Mouse (Mus musculus) v-Abl transformed pro-B cells (cell line): Measurements from ENCODE around the gene Skida1.
"Not testable (repeated sequence)": the region's sequence is repeated elsewhere in the genome, so short reads cannot be mapped to it uniquely, and the experiment has no call there.

ENCODE experiments used
- in situ Hi-C, 2 experiments: fragments of 400-800 bp; cut with MboI; formaldehyde crosslinking; loops; one replicate each; pipeline ENCODE4 v1.15.1; 2025; ENCODE audit not compliant: unreplicated experiment in 2 of 2

Gene Skida1

DNA sequence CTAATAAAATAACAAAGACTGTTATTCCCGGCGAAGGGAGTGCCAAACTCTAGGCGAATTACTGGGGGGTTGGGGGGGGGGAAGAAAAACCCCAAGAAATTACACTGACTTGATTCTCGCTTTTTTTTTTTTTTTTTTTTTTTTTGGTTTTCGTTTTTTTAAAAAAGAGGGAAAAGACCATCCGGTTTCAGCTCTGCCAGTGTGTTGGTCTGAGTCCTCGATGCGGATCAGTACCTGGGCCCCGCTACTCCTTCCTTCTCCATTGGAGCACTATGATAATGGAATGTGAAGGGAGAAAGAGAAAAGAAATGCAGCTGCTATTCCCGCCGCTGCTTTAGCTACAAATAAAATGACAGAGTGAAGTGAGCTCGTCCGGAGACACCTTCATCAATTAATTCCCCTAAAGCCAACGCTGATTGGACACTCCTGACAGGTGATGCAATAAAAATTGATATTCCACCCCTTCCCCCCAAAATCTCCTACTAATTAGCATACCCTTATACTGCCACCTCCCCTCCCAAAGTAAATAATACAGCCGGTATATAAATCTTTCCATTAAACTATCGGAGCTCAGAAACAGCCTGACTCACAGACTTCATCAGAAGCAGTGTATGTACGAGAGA, at the start of gene Skida1:
Skida1 (minus strand) TSS at position 599 of the 623 bp plus-strand sequence.
- in situ Hi-C loops: loop anchor here in 1 of 2 experiments (5.0 to 25.0 kb wide), 2 partner anchors 49 to 314 kb away; no protein-coding TSS in a partner anchor

DNA sequence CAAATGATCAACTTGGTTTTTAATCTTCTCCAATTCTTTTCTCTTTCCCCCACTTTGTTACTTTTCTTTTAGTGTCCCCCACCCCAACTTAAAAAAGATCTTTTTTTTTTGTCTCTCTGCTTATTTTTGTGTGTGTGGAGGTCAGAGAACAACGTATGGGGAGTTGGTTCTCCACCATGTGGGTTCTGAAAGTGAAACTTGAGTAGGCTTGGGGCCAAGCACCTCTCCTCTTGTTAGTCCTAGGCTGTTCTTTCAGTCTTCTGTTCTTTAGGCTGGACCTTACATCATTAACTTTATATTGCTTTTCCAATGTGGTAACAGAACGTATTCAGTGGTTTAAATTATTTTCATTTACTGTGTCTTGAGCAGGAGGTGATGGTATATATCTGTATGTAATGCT, 47.0 kb upstream of the Skida1 start:
- in situ Hi-C loops: loop anchor here in 1 of 2 experiments (5.0 kb wide), 1 partner anchor 49 kb away; the partner anchor contains the start of gene Skida1

DNA sequence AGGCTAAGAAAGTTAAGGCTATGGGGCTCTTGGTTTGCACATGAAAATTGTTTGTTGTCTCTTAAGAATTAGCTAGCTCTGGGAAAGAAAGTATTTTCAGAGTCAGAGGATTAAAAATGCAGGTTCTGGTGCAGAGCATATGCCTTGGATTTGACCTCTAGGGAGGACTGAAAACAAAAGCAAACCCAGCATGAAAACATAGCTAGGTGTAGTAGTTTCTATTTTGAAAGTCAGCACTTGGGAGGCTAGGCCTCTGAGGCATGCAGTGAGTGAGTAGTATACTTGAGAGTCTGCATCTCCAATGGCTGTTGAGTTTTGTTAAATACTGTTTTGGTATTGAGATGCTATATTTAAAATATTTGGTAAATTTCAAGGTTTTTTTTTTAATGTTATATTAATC, 45.5 kb upstream of the Skida1 start:
- in situ Hi-C loops: no loop called here

DNA sequence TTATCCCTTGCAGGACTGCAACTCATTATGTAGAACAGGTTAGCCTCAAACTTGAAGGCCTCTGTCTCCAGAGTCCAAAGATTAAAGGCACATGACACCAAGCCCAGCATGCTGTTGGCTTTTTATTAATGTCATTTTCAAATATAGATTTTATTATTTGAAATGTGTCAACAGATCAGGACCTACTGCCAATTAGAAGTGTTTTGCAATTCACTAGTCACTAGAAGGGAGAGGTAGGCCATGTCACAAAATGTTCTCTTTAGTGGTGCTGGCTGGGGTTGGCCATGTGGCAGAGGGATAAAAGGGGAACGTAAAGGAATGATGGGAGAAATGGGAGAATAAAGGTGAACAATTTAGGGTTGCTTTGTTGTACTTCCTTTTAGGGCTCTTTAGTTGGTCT, 45.0 kb upstream of the Skida1 start:
- in situ Hi-C loops: no loop called here

DNA sequence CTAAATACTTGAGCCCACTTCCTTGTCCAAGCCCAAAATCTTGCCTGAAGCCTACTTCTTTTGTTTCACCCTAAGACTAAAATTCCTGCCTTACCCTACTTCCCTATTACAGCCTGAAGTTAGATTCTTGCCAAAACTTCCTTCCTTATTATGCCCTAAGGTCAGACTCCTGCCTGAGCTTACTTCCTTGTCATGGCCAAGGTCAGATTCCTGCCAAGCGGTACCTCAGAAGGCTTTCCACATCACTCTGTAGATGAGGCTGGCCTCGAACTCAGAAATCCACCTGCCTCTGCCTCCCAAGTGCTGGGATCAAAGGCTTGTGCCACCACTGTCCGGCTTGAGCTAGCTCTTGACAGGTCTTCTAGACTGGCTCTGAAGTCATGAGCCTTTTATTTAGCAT, 38.8 kb upstream of the Skida1 start:
- in situ Hi-C loops: not testable (repeated sequence)

DNA sequence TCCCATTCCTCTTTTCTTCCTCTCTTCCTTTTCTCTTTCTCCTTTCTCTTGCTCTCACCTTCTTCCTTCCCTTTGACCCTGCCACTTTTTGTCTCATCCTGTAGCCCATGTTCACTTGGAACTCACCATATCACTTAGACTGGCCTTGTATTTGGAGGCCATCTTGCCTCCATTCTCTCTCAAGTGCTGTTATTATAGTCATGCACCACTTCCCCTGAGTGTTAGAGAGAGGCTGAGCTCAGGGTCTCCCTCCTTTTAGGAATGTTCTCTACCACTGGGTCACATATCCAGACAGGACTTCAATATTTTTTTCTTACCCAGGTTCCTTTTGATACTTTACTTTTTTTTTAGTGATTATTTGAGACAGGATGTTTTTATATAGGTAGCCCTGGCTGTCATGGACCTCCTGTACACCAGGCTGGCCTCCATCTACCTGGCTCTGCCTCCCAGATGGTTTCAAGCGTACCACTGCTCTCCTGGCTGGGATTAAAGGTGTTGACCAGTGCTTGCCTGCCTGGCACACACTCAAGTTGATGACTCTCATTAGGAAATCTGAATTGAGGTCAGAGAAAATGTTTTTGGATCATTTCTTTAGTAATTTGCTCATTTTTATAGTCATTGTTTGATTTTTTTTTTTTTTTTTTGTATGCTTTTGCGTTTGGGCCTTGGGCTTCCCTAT, 31.5 kb upstream of the Skida1 start:
- in situ Hi-C loops: no loop called here

DNA sequence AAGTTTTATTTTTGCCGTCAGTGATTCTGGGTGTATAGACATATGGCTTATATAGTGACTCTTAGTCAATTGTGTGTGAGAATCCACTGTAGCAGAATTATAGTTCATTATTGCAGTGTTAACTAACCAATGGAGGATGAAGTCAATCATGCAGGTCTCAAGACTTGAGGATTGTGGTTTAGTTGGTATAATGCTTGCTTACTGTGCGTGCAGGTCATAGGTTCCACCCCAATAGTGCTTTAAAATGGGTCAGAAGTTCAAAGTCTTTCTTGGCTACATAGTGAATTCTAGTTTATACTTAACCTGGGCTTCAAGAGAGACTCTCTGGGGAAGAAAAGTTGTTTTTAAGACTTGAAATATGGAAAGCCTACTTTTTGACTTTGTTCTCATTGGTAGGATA, 23.1 kb upstream of the Skida1 start:
- in situ Hi-C loops: loop anchor here in 1 of 2 experiments (25.0 kb wide), 2 partner anchors 615 to 1565 kb away; partner anchors contain the start of genes Bmi1 and Spag6

DNA sequence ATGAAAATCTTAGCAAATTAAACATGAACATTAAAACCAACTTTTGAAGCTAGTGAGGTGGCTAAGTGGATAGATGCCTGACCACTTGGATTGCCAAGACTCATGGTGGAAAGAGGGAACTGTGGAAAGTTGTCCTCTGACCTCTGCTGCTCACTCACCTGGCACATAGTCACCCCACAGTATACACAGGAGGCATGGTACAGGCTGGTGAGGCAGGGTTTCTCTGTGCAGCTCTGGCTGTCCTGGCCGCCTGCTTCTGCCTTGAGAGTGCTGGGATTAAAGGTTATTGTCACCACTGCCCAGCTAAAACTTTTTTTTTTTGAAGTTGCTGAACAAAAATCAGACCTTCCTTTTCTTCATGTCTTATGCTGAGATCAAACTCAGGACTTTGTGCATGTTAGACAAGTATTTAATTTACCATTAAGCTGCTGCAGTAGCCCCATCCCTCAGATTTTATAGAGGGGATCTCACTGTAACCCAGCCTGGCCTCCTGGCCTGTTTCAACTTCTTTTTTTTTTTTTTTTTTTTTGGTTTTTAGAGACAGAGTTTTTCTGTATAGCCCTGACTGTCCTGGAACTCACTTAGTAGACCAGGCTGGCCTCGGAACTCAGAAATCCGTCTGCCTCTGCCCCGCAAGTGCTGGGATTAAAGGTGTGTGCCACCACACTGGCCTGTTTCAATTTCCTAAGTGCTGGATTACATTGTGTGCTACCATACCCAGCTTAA, 19.4 kb upstream of the Skida1 start:
- in situ Hi-C loops: loop anchor here in 1 of 2 experiments (25.0 kb wide), 2 partner anchors 619 to 1569 kb away; partner anchors contain the start of genes Bmi1 and Spag6

DNA sequence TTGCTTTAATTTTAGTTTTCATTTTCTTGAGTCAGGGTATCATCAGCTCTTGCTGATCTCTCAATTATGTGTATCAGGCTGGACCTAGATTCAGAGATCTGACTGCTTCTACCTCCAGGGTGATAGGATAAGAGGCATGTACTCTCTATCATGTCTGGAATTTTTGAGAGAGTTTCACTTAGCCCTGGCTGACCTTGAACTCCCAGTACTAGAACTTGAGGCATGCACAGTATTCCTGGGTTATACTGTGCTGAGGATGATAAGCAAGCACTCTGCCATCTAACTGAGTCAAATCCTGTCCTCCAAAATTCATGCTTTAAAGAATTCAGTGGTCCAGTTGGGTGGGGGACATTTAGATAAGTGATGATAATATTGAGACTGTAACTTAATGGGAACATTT, 17.6 kb upstream of the Skida1 start:
- in situ Hi-C loops: loop anchor here in 1 of 2 experiments (25.0 kb wide), 2 partner anchors 621 to 1571 kb away; partner anchors contain the start of genes Bmi1 and Spag6

DNA sequence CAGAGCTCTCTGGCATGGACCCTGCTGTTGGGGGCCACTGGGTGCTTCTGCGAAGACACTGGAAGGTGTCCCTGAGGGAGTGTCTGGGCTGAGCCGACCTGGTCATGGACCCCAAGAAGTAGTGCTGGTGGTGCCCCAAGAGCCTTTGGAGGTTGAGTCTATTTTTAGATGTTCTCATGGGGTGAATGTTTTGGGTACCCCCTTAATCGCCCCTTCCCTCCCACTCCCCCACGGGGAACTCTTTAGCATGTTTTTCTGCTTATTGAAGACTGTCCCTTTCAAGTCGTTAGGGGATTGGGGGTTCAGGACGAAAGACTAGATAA, 16.8 kb upstream of the Skida1 start:
- in situ Hi-C loops: loop anchor here in 1 of 2 experiments (25.0 kb wide), 2 partner anchors 622 to 1572 kb away; partner anchors contain the start of genes Bmi1 and Spag6

DNA sequence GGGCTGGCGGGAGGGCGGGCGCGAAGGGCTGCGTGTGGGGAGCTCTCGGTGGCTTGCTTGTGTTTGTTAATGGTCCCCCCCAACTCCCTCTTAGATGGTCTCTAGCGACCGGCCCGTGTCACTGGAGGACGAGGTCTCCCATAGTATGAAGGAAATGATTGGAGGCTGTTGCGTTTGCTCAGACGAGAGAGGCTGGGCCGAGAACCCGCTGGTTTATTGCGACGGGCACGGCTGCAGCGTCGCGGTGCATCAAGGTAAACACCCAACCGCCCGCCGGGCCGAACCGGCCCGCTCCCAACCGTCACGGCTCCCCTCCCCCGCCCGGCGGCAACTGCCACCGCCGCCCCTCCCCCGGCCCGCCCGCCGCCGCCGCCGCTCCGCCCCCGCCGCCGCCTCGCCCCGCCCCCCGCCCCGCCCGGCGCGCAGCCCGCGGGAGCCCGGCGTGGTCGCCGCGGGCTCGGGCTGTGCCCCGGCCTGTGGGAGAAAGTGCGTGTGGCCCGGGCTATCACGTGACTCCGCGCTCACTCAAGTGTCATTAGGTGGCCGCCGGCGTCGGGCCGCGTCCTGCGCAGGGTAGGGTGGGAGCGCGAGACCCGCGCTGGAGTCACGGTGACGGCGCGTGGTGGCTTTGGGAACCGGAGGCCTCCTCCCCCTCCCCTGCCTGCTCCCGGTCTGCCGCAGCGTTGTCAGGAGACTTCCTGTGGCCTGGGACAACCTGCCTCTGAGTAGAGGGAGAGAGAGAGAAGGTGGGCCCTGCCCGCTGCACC, 16.3 kb upstream of the Skida1 start:
- in situ Hi-C loops: loop anchor here in 1 of 2 experiments (25.0 kb wide), 2 partner anchors 622 to 1572 kb away; partner anchors contain the start of genes Bmi1 and Spag6

DNA sequence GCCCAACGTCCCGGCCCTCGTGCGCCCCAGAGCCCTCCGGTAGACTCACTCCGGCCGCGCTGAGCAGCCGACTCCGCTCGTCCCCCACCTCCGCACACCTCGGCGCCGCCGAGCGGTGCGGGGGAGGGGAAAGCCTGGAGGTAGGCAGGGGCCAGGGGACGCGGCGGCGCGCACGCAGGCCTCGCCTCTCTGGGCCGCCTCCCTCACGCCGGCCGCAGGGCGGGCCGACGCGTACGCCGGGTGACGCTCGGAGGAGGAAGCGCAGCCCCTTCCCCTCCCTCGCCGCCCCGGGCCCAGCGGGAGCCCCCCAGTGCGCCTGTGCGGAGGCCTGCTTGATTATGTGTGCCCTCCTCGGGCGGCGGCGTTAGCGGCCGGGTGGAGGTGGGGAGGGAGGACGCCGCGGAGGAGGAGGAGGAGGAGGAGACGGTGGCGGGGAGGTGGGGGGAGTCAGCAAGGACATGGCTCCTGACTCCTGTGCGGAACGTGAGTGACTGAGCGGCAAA, 15.6 kb upstream of the Skida1 start:
- in situ Hi-C loops: loop anchor here in 1 of 2 experiments (25.0 kb wide), 2 partner anchors 623 to 1573 kb away; partner anchors contain the start of genes Bmi1 and Spag6

DNA sequence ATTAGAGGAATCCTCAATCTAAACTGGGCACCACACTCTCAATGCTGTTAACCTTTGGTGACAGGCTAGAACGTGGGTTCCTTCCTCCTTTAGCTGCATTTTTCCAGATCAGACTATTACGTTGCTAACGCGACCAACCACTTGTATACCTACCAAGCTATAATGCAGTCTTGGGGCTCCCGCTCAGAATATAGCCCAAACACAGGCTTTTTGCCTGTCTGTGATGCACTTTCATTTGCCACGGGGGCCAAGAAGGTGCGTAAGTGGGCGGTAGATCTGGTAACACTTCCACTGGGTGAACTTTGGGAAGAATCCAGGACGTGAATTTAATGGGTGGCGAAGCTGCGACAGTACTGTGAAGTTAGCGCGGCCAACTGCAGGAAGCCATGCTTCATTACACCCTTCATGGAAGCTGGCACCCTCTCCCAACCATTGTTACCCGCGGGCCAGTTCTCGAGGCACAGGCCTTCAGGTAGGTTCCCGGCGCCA, 15.0 kb upstream of the Skida1 start:
- in situ Hi-C loops: loop anchor here in 1 of 2 experiments (25.0 kb wide), 2 partner anchors 623 to 1573 kb away; partner anchors contain the start of genes Bmi1 and Spag6

DNA sequence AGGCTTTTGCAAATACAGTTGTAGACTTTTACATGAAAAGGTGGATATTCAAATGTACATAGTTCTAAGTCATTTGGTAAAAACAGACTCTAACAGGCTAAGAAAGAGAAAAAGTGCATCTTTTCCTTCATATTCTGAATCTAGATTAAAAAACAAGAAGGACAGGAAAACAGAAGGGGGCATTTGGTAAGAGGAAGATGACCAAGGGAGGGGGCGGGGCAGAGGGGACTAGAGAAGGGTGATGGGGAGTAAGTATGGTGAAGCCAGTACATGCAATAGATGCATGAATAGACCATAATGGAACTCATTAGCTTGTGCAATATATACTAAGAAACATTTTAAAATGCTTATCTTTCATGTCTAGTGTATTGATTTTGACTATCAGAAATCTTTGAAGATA, 11.5 kb upstream of the Skida1 start:
- in situ Hi-C loops: loop anchor here in 1 of 2 experiments (25.0 kb wide), 2 partner anchors 627 to 1577 kb away; partner anchors contain the start of genes Bmi1 and Spag6

DNA sequence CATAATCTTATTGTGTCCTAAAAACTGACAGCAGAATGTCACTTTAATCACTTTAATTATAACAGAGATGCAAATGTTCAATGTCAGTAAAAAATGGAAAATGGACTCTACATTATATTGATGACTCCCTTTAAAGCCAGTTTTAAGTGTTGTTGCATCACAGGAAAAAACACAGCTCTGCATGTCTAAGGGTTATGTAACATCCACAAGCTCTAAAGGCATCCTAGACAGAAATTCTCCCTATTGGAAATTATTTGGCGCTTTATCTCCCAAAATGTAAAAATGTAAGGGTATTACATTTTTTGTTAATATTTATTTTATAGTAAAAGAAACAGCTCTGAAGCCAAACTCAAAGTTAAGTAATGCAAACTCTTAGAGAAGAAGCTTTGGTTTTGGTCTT, 11.0 kb upstream of the Skida1 start:
- in situ Hi-C loops: loop anchor here (10.0 to 25.0 kb wide), 4 partner anchors 627 to 1605 kb away; partner anchors contain the start of genes 4930426L09Rik (in 1 of the 2), Bmi1 (in 1 of the 2), Pip4k2a (in 1 of the 2) and Spag6 (in 1 of the 2)

DNA sequence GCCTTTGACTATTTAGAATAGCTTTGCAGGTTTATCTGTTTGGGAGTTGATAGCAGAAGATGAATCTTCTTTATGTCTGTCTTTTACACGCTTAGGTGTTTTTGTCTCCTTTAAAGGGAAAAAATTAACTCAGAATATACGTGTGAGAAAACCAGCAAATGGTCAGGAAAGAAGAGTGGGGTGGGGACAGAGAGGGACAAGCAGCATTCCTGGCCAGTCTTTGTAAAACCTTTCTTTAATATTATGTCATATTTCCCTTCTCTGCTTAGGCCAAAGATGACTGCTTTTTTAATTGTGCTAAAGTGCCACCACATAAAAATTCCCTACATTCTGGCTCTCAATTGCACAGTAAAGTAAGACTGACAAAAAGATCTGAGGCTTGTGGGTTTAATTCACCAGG, 10.2 kb upstream of the Skida1 start:
- in situ Hi-C loops: loop anchor here (10.0 to 25.0 kb wide), 4 partner anchors 628 to 1606 kb away; partner anchors contain the start of genes 4930426L09Rik (in 1 of the 2), Bmi1 (in 1 of the 2), Pip4k2a (in 1 of the 2) and Spag6 (in 1 of the 2)

DNA sequence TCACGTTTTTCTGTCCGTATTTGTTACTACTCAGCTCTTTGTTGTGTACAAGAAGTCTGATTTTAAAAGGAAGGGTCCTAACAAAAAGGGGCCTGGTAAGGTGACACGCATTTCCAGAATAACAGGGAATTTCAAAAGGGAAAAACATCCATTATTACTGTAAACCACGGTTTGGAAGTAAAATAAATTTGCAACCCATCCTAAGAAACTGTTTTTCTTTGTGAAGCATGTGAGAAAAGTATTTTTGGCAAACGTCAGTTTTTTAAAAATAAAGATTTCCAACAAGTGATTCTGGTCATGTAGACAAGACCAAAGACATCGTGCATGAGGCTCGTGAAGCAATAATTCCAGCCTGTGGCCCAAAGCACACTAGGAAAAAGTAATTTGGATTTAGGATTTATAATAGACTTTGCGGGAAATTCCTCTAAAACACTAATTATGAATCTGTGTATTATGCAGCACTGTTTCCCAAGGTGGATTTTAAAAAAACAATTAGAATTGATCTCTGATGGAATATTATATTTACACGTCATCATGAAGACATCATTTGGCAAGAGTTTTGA, 9.4 kb upstream of the Skida1 start:
- in situ Hi-C loops: loop anchor here (10.0 to 25.0 kb wide), 4 partner anchors 629 to 1607 kb away; partner anchors contain the start of genes 4930426L09Rik (in 1 of the 2), Bmi1 (in 1 of the 2), Pip4k2a (in 1 of the 2) and Spag6 (in 1 of the 2)

DNA sequence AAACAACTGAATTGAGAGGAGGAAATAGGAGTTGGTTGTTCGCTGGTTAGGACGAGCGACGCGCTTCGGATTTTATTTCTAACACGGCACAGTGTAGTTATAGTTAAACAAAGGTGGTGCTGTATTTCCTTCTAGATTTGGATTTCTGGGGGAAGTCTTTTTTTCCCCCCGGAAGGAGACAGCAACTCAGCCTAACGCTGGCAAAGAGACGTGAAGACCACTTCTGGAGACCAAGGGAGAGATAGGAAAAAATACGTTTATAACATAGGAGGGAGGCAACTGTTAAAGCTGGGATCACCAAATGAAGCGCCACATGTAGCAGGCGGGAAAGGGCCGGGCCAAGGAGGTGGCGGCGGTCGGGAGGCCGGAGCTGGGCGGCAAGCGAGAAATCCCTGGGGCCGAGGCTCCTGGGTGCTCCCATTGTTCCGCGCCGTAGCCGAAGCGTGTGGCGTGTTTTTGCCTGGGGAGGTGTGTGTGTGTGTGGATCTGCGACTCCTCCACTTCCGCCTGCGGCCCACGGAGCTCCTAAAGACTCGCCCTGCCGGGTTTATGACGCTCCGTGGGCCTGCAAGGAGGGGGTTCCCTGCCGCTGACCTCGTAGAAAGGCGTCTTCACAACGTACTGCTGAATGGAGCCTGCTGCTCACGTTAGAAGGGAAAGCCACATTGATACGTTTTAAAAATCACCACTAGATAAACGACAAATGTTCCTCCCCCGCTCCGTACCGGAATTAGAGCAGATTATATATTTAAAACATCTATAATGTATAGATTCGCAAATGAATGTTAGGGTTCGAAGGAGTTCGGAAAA, 8.7 kb upstream of the Skida1 start:
- in situ Hi-C loops: loop anchor here (10.0 to 25.0 kb wide), 4 partner anchors 630 to 1607 kb away; partner anchors contain the start of genes 4930426L09Rik (in 1 of the 2), Bmi1 (in 1 of the 2), Pip4k2a (in 1 of the 2) and Spag6 (in 1 of the 2)
